Mouse (Mus musculus) stomach, embryonic 16.5 days (tissue): ENCODE results near the gene Slc35f4. TPM values are rescaled to one million over a fixed set of nuclear protein-coding genes. Genes with fewer than 3 reads are reported as not detected.

Experiments used
- ATAC-seq: fragments of 200-750 bp; cut with Nextera tagmentation; 2 replicates; pipeline ENCODE4 v1.8.0; 2017; ENCODE audit warnings: moderate number of reproducible peaks, moderate TSS enrichment; ENCODE audit not compliant: insufficient read depth, low FRiP score
- H3K27ac ChIP-seq: fragments of 300-500 bp; sonication (generic); 2 replicates; pipeline ENCODE4 v1.5.1; 2014; ENCODE audit warnings: low read length
- H3K27me3 ChIP-seq: fragments of 300-500 bp; sonication (generic); 2 replicates; pipeline ENCODE4 v1.6.1; 2014; ENCODE audit warnings: low read length, control low read depth, mixed read lengths; ENCODE audit not compliant: control insufficient read depth, insufficient read depth
- H3K36me3 ChIP-seq: fragments of 300-500 bp; sonication (generic); 2 replicates; pipeline ENCODE4 v1.6.1; 2014; ENCODE audit warnings: low read length; ENCODE audit not compliant: control insufficient read depth, insufficient read depth
- H3K4me1 ChIP-seq: fragments of 300-500 bp; sonication (generic); 2 replicates; pipeline ENCODE4 v1.6.1; 2014; ENCODE audit warnings: low read length, control low read depth, mixed read lengths; ENCODE audit not compliant: control insufficient read depth, insufficient read depth
- H3K4me2 ChIP-seq: fragments of 300-500 bp; sonication (generic); 2 replicates; pipeline ENCODE4 v1.6.1; 2014; ENCODE audit warnings: low read depth, low read length, mixed read lengths
- H3K4me3 ChIP-seq: fragments of 300-500 bp; sonication (generic); replicated peaks from 2 replicates; pipeline ENCODE4 v1.5.1; 2014; ENCODE audit warnings: mild to moderate bottlenecking, low read length
- H3K9ac ChIP-seq: fragments of 300-500 bp; sonication (generic); 2 replicates; pipeline ENCODE4 v1.6.1; 2014; ENCODE audit warnings: low read length
- H3K9me3 ChIP-seq: fragments of 300-500 bp; sonication (generic); replicated peaks from 2 replicates; pipeline ENCODE4 v1.6.1; 2016; ENCODE audit warnings: low read length, control low read depth; ENCODE audit not compliant: control insufficient read depth
- WGBS: fragments of 180-500 bp; shearing (Covaris S2); extraction: QIAGEN DNeasy Blood & Tissue Kit; methylation state at CpG from one replicate; pipeline ENCODE4 v1.1.7; 2014; 5-methylcytosine and 5-hydroxymethylcytosine counted together
- microRNA-seq: library from miRNA; unstranded; fragments of <30 nt; microRNA quantifications from one replicate; pipeline ENCODE4, GENCODE M21; 2016
- polyA plus RNA-seq: library from polyadenylated mRNA; unstranded; fragments of >200 nt; fragmentation: Nextera tagmentation; extraction: Ambion mirVana; gene quantifications from 2 replicates; pipeline ENCODE4 v1.2.1, GENCODE M21; 2015

Gene Slc35f4
- polyA plus RNA-seq, 1 experiment from 2014 or later = 0.18 TPM

DNA sequence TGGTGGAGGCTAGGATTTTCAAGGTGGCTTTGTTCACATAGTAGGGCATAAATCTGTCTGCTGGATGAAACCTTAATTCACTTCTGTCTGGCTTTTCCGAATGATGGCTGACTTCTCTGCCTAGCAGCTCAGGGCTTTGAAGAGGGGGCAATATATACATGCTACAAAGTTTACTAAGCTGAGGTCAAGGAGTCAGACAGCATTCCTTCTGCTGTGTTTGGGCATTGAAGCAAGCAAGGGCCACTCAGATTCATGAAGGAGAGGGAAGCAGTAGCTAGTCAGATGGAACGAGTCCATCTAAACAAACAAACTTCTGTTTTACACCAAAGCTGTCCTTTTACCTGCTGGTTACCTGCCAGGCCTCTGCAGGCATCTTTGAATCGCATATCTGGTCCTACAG is 248.2 kb downstream of the Slc35f4 start:
- no peak for ATAC-seq
- WGBS = 43% methylated on average over 3 of the region's 3 CpGs
- no peak overlapping the region for H3K27ac ChIP-seq

DNA sequence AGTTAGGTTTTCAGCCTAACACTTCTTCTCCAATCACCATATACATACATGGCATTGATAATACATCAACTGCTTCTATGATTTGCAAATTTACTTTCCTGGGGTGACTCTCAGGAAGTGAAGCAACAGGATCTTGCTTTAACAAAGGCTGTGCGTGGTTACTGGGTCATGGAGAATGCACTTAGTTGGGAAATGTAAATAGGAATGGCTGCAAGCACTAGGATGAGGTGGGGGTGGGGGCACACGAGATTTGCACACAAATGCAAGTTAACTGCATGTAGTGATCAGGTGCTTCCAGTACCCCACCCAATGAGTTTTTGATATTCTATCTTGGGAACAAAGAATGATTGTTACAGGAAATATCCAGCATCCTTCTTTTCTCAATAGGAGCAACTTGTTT is 250.5 kb downstream of the Slc35f4 start:
- Histone ChIP-seq H3K36me3 (no peaks in the 10 kb centered on the region), H3K9ac (no peak overlapping the region), H3K4me1 (no peaks in the 10 kb centered on the region), H3K4me2 (no peak overlapping the region), H3K9me3 (no peaks in the 10 kb centered on the region), H3K4me3 (no peak overlapping the region), H3K27ac (no peak overlapping the region), H3K27me3 (no peaks in the 10 kb centered on the region)
- 41% methylated on average over 2 of the region's 2 CpGs for WGBS
- ATAC-seq = no peak

More for the DNA sequence above, 248.2 kb downstream of the Slc35f4 start:
- no peak overlapping the region for H3K4me3 ChIP-seq
- H3K4me1 ChIP-seq = no peaks in the 10 kb centered on the region
- H3K36me3 ChIP-seq = no peaks in the 10 kb centered on the region
- no peak overlapping the region for H3K4me2 ChIP-seq
- H3K27me3 ChIP-seq = no peaks in the 10 kb centered on the region
- no peak overlapping the region for H3K9ac ChIP-seq
- H3K9me3 ChIP-seq = no peaks in the 10 kb centered on the region

DNA sequence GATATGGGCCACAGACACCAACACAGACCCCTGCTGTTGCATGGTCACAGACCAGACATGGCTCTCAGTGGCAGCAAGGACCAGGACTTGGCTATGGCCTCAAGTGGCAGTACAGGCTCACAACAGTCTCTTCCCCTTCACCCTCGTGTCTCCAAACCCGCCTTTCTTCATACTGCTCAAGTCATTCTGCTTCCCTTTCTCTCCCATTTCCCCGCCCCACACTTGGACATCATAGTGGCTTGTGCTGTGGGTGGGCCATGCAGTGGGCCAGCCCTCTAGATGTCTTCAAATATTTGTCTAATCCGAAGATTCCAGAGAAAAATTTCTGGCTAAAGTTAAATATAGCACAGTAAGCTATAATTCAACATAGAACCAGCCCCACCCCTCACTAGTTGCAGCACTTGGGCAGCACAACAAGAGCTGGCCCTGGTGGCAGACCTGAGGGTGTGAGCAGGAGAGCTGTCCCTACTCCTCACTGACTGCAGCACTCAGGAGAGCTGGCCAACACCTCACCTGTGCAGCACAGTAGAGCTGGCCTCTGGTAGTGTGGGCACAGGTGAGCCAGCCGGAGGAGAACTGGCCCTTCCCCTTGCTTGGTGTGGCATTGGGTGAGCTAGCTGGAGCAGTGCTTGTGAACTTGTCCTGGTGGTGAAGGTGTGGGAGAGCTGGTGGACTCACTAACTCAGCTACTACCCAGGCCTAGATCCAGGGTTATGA is 260.4 kb downstream of the Slc35f4 start:
- H3K4me1 ChIP-seq = no peaks in the 10 kb centered on the region
- no peaks in the 10 kb centered on the region for H3K36me3 ChIP-seq
- no peaks in the 10 kb centered on the region for H3K27me3 ChIP-seq
- ATAC-seq = peak; percentile 25; the same call in 1 of the 2 replicates
- H3K4me2 ChIP-seq = no peak overlapping the region
- no peak overlapping the region for H3K9ac ChIP-seq
- no peak overlapping the region for H3K27ac ChIP-seq
- H3K4me3 ChIP-seq = no peak overlapping the region
- WGBS = 69% methylated on average over 5 of the region's 5 CpGs
- H3K9me3 ChIP-seq = no peaks in the 10 kb centered on the region

Small RNA genes lying within 50 kb of the gene (microRNA-seq; reads per million reads assigned to microRNA genes)
- not detected for gene Gm22949
